Mouse (Mus musculus) C2C12 (cell line): ENCODE results near the gene Zbtb7a. TPM values are rescaled to one million over a fixed set of nuclear protein-coding genes. Genes with fewer than 3 reads are reported as not detected.
"Not testable (repeated sequence)": the region's sequence is repeated elsewhere in the genome, so short reads cannot be mapped to it uniquely, and the experiment has no call there.

Experiments used
- H3K27me3 ChIP-seq: one replicate; pipeline ENCODE4 v1.6.1; 2011; ENCODE audit not compliant: control insufficient read depth, insufficient read depth, insufficient read length
- H3K36me3 ChIP-seq: one replicate; pipeline ENCODE4 v1.6.1; 2011; ENCODE audit not compliant: control insufficient read depth, insufficient read depth
- H3K4me3 ChIP-seq: one replicate; pipeline ENCODE4 v1.5.1; 2011; ENCODE audit warnings: mild to moderate bottlenecking, control low read depth; ENCODE audit not compliant: poor library complexity, insufficient read depth, severe bottlenecking
- H3K79me2 ChIP-seq: one replicate; pipeline ENCODE4 v1.6.1; 2011; ENCODE audit not compliant: control insufficient read depth, insufficient read depth
- H3K79me3 ChIP-seq: one replicate; pipeline ENCODE4 v1.6.1; 2011; ENCODE audit warnings: low read depth, control low read depth
- H3ac ChIP-seq: one replicate; pipeline ENCODE3; 2011; ENCODE audit warnings: low read depth; ENCODE audit not compliant: control insufficient read depth, insufficient read length
- CEBPB ChIP-seq: IDR thresholded peaks from one replicate; pipeline ENCODE4 v1.6.1; 2011; ENCODE audit warnings: low read depth, mild to moderate bottlenecking, control low read depth, moderate library complexity
- CTCF ChIP-seq: IDR thresholded peaks from one replicate; pipeline ENCODE4 v1.5.1; 2011; ENCODE audit not compliant: control insufficient read depth, insufficient read depth, insufficient read length
- FOSL1 ChIP-seq: IDR thresholded peaks from one replicate; pipeline ENCODE4 v1.8.0; 2011; ENCODE audit warnings: mild to moderate bottlenecking, low read length; ENCODE audit not compliant: poor library complexity, insufficient read depth, severe bottlenecking
- MAX ChIP-seq: IDR thresholded peaks from one replicate; pipeline ENCODE4 v1.6.1; 2011; ENCODE audit warnings: mild to moderate bottlenecking, control low read depth
- MYOD1 ChIP-seq: IDR thresholded peaks from one replicate; pipeline ENCODE4 v1.6.1; 2011; ENCODE audit warnings: low read depth; ENCODE audit not compliant: control insufficient read depth, insufficient read length
- MYOG ChIP-seq: IDR thresholded peaks from one replicate; pipeline ENCODE4 v1.6.1; 2011; ENCODE audit not compliant: control insufficient read depth, insufficient read length; ENCODE audit errors: extremely low read depth
- USF1 ChIP-seq: IDR thresholded peaks from one replicate; pipeline ENCODE4 v1.6.1; 2011; ENCODE audit warnings: low read depth, mild to moderate bottlenecking, control low read depth, moderate library complexity
- polyA plus RNA-seq: library from polyadenylated mRNA; unstranded; fragments of >200 nt; fragmentation: generic; extraction: Trizol; gene quantifications from one replicate; pipeline ENCODE4 v1.2.1, GENCODE M21; 2012; ENCODE audit warnings: missing spikeins

Zbtb7a gene
- polyA plus RNA-seq, 1 experiment = 19.9 TPM

GRCm38 (mm10) chr10:81179451-81180342 is 44.7 kb downstream of the Zbtb7a start:
- peaks cover 68% of the 10 kb centered on the region for H3K79me2 ChIP-seq
- peak overlapping the region; percentile 10 for H3ac ChIP-seq
- TF ChIP-seq CTCF (peak; percentile 1), USF1 (no peak), MYOG (no peak), FOSL1 (no peak)
- peaks cover 54% of the 10 kb centered on the region for H3K36me3 ChIP-seq
- no peak overlapping the region for H3K4me3 ChIP-seq
- peaks cover 50% of the 10 kb centered on the region for H3K79me3 ChIP-seq
- H3K27me3 ChIP-seq = no peaks in the 10 kb centered on the region

DNA sequence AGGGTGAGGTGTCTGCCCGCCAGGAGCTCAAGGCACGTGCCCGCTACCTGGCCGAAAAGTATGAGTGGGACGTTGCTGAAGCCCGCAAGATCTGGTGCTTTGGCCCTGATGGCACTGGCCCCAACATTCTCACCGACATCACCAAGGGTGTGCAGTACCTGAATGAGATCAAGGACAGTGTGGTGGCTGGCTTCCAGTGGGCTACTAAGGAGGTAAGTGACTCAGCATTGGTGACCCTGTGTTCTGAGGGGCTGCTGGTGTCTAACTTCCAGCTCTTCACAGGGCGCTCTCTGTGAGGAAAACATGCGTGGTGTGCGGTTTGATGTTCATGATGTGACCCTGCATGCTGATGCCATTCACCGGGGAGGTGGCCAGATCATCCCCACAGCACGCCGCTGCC is 45.9 kb downstream of the Zbtb7a start:
- Histone ChIP-seq H3ac (no peak overlapping the region), H3K79me2 (peaks cover 76% of the 10 kb centered on the region), H3K36me3 (peaks cover 64% of the 10 kb centered on the region), H3K79me3 (peaks cover 50% of the 10 kb centered on the region), H3K4me3 (no peak overlapping the region), H3K27me3 (no peaks in the 10 kb centered on the region)
- TF ChIP-seq USF1 = no peak
- no peak for TF ChIP-seq MAX
- TF ChIP-seq MYOG = no peak
- no peak for TF ChIP-seq FOSL1
- no peak for TF ChIP-seq CTCF
- TF ChIP-seq MYOD1 = no peak
- no peak for TF ChIP-seq CEBPB

- Histone ChIP-seq H3K79me3 (peaks cover 45% of the 10 kb centered on the region), H3K79me2 (peaks cover 71% of the 10 kb centered on the region), H3K36me3 (peaks cover 70% of the 10 kb centered on the region), H3K4me3 (peak overlapping the region; percentile 6)
- not testable (repeated sequence) for H3K27me3 ChIP-seq, H3ac ChIP-seq
Measured at GRCm38 (mm10) chr10:81181860-81182259, 46.8 kb downstream of the Zbtb7a start.

GRCm38 (mm10) chr10:81182336-81183333 is 47.6 kb downstream of the Zbtb7a start, which contains the start of gene Dapk3:
TSS of gene Dapk3 (plus strand) at chr10:81183005.
- TF ChIP-seq CEBPB (peak; percentile 13), FOSL1 (peak; percentile 29), USF1 (no peak), MAX (peak; percentile 89), MYOD1 (no peak), MYOG (peak; percentile 90), CTCF (no peak)
- peaks cover 68% of the 10 kb centered on the region for H3K36me3 ChIP-seq
- H3K79me3 ChIP-seq = peaks cover 38% of the 10 kb centered on the region
- no peaks in the 10 kb centered on the region for H3K27me3 ChIP-seq
- peak within 1 kb of the TSS; percentile 75 for H3ac ChIP-seq
- H3K79me2 ChIP-seq = peaks cover 69% of the 10 kb centered on the region
- H3K4me3 ChIP-seq = peak within 1 kb of the TSS; percentile 43

GRCm38 (mm10) chr10:81183805-81184204 is 48.8 kb downstream of the Zbtb7a start, which contains the start of gene 4930442H23Rik:
TSS of gene 4930442H23Rik (minus strand) at chr10:81183849.
- TF ChIP-seq USF1 (no peak), MYOG (no peak), CTCF (no peak)
- no peaks in the 10 kb centered on the region for H3K27me3 ChIP-seq
- peaks cover 58% of the 10 kb centered on the region for H3K79me2 ChIP-seq
- H3K36me3 ChIP-seq = peaks cover 63% of the 10 kb centered on the region
- peak within 1 kb of the TSS; percentile 43 for H3K4me3 ChIP-seq
- peak within 1 kb of the TSS; percentile 75 for H3ac ChIP-seq
- H3K79me3 ChIP-seq = peaks cover 26% of the 10 kb centered on the region
